Mouse (Mus musculus) liver, embryonic 14 days (tissue): ENCODE data around the gene Lmbrd2. TPM values are rescaled to one million over a fixed set of nuclear protein-coding genes. Genes with fewer than 3 reads are reported as not detected.

Experiments used
- polyA plus RNA-seq: library from polyadenylated mRNA; depleted of rRNA; stranded (reverse); fragments of >200 nt; gene quantifications from 2 replicates; pipeline ENCODE4 v1.2.3, GENCODE M21; 2012; rRNA removed

Gene Lmbrd2
- polyA plus RNA-seq: 3.4 and 4.0 TPM in 2 replicates

GRCm38 (mm10) chr15:9140252-9140680 is at the start of gene Lmbrd2:
TSS of gene Lmbrd2 (plus strand) at chr15:9140550.

GRCm38 (mm10) chr15:9155325-9155724 is 15.0 kb downstream of the Lmbrd2 start, which contains the start of gene Skp2:
TSS of gene Skp2 (minus strand) at chr15:9155425.

Other genes starting within 250 kb of the Lmbrd2 start
- 0.23 and 0.36 TPM in 2 replicates for gene Ranbp3l, start 172.6 kb upstream of the Lmbrd2 start, polyA plus RNA-seq
- 102 TPM in 2 replicates for gene Nadk2, start 69.3 kb upstream of the Lmbrd2 start, polyA plus RNA-seq
- gene Skp2, start 14.9 kb downstream of the Lmbrd2 start, polyA plus RNA-seq: 6.7 and 11.9 TPM in 2 replicates
- 0.82 and 0.98 TPM in 2 replicates for gene Ugt3a1, start 136.3 kb downstream of the Lmbrd2 start, polyA plus RNA-seq
- 0.35 and 0.44 TPM in 2 replicates for gene Ugt3a2, start 195.0 kb downstream of the Lmbrd2 start, polyA plus RNA-seq